Mouse (Mus musculus) liver, postnatal 0 days (tissue): ENCODE results near the gene Itm2b.

Experiments
- CTCF ChIP-seq: sonication (generic); IDR thresholded peaks from 2 replicates; pipeline ENCODE4 v1.5.1; 2016; ENCODE audit warnings: antibody characterized with exemption, low read depth
- EP300 ChIP-seq: IDR thresholded peaks from 2 replicates; pipeline ENCODE4 v1.6.1; 2016; ENCODE audit warnings: antibody characterized with exemption, low read depth, mild to moderate bottlenecking

DNA sequence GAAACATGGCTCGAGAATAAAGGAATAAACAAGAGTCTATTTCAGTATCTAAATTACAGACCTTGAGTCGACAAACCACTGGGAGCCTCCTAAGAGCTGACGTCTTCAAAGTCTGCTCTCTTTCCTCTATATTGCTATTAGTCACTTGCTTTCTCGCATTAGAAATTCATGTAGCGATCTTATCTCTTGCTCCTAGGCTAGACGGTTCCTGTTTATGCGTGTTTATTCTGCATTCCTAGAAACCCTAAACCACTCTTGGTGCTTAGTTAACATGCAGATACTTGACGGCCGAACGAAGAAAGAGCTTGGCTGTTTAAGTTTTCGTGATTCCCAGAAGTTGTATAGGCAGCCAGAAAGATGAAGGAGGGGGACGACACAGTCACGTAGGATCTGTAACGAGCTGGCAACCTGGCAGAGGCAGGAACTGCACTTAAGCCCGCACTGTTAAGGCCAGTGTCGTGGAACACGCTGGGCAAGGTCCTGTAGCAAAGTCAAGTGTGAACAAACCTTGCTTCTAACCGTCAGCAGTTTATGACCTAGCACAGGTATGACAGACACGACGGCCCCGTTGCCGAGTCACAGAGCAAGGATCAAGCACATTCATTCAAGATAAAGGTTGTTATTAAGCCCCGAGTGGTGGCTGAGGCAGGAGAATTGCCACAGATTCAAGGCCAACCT, 14.3 kb downstream of the Itm2b start:
- TF ChIP-seq CTCF: no peak
- TF ChIP-seq EP300: no peak
